Mouse (Mus musculus): Measurements from ENCODE around the gene Mcmbp. TPM values are rescaled to one million over a fixed set of nuclear protein-coding genes. Genes with fewer than 3 reads are reported as not detected.
A peak's percentile ranks its signal among the peaks of the same experiment; 100 is the strongest.

The Mcmbp gene
- total and polyA plus RNA-seq, 3 experiments, result 44.6 to 91.1 TPM; not detected in 1

DNA sequence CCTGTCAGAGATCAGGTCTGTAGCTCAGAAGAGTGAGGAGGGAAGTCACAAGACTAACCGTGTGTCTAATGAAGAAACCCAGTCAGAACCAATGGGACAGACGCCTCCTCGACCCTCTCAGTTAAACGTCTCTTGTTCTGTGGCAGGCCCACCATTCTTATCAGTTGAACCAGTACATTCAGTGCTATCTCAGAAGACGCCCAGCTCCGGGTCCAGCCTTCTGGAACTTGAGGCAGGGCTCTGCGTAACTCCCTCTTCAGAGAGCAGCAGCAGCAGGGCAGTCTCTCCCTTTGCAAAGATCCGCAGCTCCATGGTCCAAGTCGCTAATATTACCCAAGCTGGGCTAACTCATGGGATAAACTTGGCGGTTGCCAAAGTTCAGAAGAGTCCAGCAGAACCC is 45.4 kb downstream of the Mcmbp start:
- H3K4me1 ChIP-seq (ENCODE audit: control insufficient read depth in 1 of 2, insufficient read depth in 2 of 2, low read length in 2 of 2), result no peaks in the 10 kb centered on the region
- H3K9ac ChIP-seq (ENCODE audit: control insufficient read depth, low read depth, low read length, poor library complexity, severe bottlenecking), result no peak overlapping the region
- H3K79me2 ChIP-seq (ENCODE audit: control insufficient read depth, insufficient read depth, low read length, poor library complexity), result no peaks in the 10 kb centered on the region
- DNase-seq (ENCODE audit: low read depth, low spot score), result peak; percentile 30
- TF ChIP-seq ETS1 (IDR thresholded peaks at IDR 0.05; ENCODE audit: low read depth, low read length) (no peak), NELFE (IDR thresholded peaks at IDR 0.05; ENCODE audit: low read depth, low read length) (no peak), POLR2AphosphoS2 (IDR thresholded peaks at IDR 0.05; ENCODE audit: low read length) (0 out of 2 replicates have a peak, but pooled peaks have one; percentile 27), EP300 (IDR thresholded peaks at IDR 0.05; ENCODE audit: low read depth in 1 of 2, low read length in 2 of 2) (peak in 1 of 2 experiments; percentile 13; a peak in 1 of 4 replicates), ZMIZ1 (IDR thresholded peaks at IDR 0.05; ENCODE audit: low read depth, low read length) (no peak), KAT2A (conservative IDR thresholded peaks at IDR 0.05; ENCODE audit: low read depth, low read length) (no peak)
- H3K9me3 ChIP-seq (replicated peaks; ENCODE audit: insufficient read depth, low read length), result no peaks in the 10 kb centered on the region
- peaks cover 5 to 18% of the 10 kb centered on the region in 2 experiments; a peak in 3 of 4 replicates for H3K36me3 ChIP-seq (ENCODE audit: control insufficient read depth in 1 of 2, insufficient read depth in 2 of 2, low read length in 2 of 2)
- no peaks in the 10 kb centered on the region for H3K27me3 ChIP-seq (ENCODE audit: control insufficient read depth in 1 of 2, insufficient read depth in 2 of 2, low read length in 2 of 2)
- no peak overlapping the region for H3K27ac ChIP-seq (ENCODE audit: control insufficient read depth, low read depth, low read length)
- H3K4me3 ChIP-seq (ENCODE audit: control insufficient read depth in 1 of 2, insufficient read depth in 1 of 2, low read depth in 2 of 2, low read length in 2 of 2), result no peak overlapping the region

DNA sequence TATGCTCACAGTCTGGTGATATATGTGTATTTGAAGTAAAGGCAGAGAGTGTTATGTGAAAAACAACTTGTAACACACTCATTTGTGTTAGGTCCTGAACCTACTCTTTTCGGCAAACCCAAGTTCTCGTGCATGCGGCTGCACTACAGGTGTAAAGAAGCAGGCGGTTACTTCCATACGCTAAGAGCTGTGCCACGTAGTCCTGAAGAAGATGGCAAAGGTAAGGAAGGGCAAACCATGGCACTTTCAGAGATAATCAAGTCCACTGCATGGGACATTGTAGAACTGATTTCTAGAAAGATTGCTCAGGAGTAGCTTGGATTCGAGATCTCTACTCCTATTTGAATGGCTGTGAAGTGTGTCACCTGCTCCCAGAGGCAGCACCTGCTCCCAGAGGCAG is 48.1 kb downstream of the Mcmbp start:
- DNase-seq (ENCODE audit: low read depth, low spot score), result no peak
- Histone ChIP-seq H3K4me1 (ENCODE audit: control insufficient read depth in 1 of 2, insufficient read depth in 2 of 2, low read length in 2 of 2) (no peaks in the 10 kb centered on the region), H3K79me2 (ENCODE audit: control insufficient read depth, insufficient read depth, low read length, poor library complexity) (no peaks in the 10 kb centered on the region), H3K9ac (ENCODE audit: control insufficient read depth, low read depth, low read length, poor library complexity, severe bottlenecking) (no peak overlapping the region), H3K27me3 (ENCODE audit: control insufficient read depth in 1 of 2, insufficient read depth in 2 of 2, low read length in 2 of 2) (no peaks in the 10 kb centered on the region), H3K9me3 (replicated peaks; ENCODE audit: insufficient read depth, low read length) (no peaks in the 10 kb centered on the region), H3K36me3 (ENCODE audit: control insufficient read depth in 1 of 2, insufficient read depth in 2 of 2, low read length in 2 of 2) (peaks cover 5 to 8% of the 10 kb centered on the region in 2 experiments; a peak in 3 of 4 replicates), H3K27ac (ENCODE audit: control insufficient read depth, low read depth, low read length) (no peak overlapping the region), H3K4me3 (ENCODE audit: control insufficient read depth in 1 of 2, insufficient read depth in 1 of 2, low read depth in 2 of 2, low read length in 2 of 2) (no peak overlapping the region)
- TF ChIP-seq KAT2A (conservative IDR thresholded peaks at IDR 0.05; ENCODE audit: low read depth, low read length) (no peak), POLR2AphosphoS2 (IDR thresholded peaks at IDR 0.05; ENCODE audit: low read length) (peak; percentile 53; the same call in 1 of the 2 replicates)

DNA sequence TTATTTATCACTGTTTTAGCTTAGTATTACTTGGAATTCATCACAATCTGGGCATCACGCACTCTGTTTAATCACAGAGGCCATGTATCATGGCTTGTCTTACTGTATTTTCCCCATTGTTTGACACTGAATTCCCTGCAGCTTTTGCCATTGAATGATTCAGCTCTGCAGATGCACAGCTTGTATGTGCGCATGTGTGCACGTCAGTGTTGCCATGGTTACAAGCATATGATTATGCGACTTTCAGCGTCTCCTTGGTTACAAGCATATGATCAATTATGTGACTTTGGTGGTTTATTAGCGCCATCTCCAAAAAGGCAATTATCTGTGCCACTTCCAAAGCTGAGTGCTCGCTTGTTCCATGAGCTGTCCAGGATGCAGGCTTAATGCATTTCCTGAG is 49.5 kb downstream of the Mcmbp start:
- H3K9ac ChIP-seq (ENCODE audit: control insufficient read depth, low read depth, low read length, poor library complexity, severe bottlenecking), result no peak overlapping the region
- no peaks in the 10 kb centered on the region for H3K4me1 ChIP-seq (ENCODE audit: control insufficient read depth in 1 of 2, insufficient read depth in 2 of 2, low read length in 2 of 2)
- peak; percentile 19 for DNase-seq (ENCODE audit: low read depth, low spot score)
- no peak overlapping the region for H3K4me3 ChIP-seq (ENCODE audit: control insufficient read depth in 1 of 2, insufficient read depth in 1 of 2, low read depth in 2 of 2, low read length in 2 of 2)
- no peak for TF ChIP-seq MAFK (IDR thresholded peaks at IDR 0.05; ENCODE audit: borderline replicate concordance, low read depth, low read length)
- TF ChIP-seq ELF1 (IDR thresholded peaks at IDR 0.05; ENCODE audit: low read depth, low read length), result no peak
- no peak for TF ChIP-seq MXI1 (IDR thresholded peaks at IDR 0.05; ENCODE audit: low read depth, low read length)
- TF ChIP-seq TAL1 (IDR thresholded peaks at IDR 0.05; ENCODE audit: low read length), result no peak
- no peak for TF ChIP-seq POLR2A (IDR thresholded peaks at IDR 0.05; ENCODE audit: control insufficient read depth in 1 of 2, insufficient read depth in 1 of 2, low read depth in 1 of 2, low read length in 2 of 2, poor library complexity in 1 of 2)
- TF ChIP-seq GATA1 (IDR thresholded peaks at IDR 0.05; ENCODE audit: low read depth, low read length), result no peak
- no peak for TF ChIP-seq RCOR1 (IDR thresholded peaks at IDR 0.05; ENCODE audit: low read depth, low read length)
- no peak for TF ChIP-seq USF2 (IDR thresholded peaks at IDR 0.05; ENCODE audit: borderline replicate concordance in 1 of 2, insufficient read depth in 1 of 2, low read depth in 1 of 2, low read length in 2 of 2)
- no peak for TF ChIP-seq CTCF (IDR thresholded peaks at IDR 0.05 in 2 of 3, conservative IDR thresholded peaks at IDR 0.05 in 1 of 3; ENCODE audit: control insufficient read depth in 1 of 3, insufficient read depth in 1 of 3, low read depth in 2 of 3, low read length in 3 of 3, poor library complexity in 1 of 3, severe bottlenecking in 1 of 3)
- TF ChIP-seq ZKSCAN1 (IDR thresholded peaks at IDR 0.05; ENCODE audit: low read depth, low read length), result no peak
- no peak for TF ChIP-seq TBP (IDR thresholded peaks at IDR 0.05; ENCODE audit: low read depth, low read length)
- TF ChIP-seq POLR2AphosphoS2 (IDR thresholded peaks at IDR 0.05; ENCODE audit: low read length), result no peak; the same call in 1 of the 2 replicates
- no peak for TF ChIP-seq CHD1 (IDR thresholded peaks at IDR 0.05; ENCODE audit: low read depth, low read length)
- TF ChIP-seq ZC3H11A (IDR thresholded peaks at IDR 0.05; ENCODE audit: low read depth, low read length), result no peak
- no peak for TF ChIP-seq EP300 (IDR thresholded peaks at IDR 0.05; ENCODE audit: low read depth in 1 of 2, low read length in 2 of 2)
- no peak for TF ChIP-seq JUND (IDR thresholded peaks at IDR 0.05; ENCODE audit: low read depth, low read length)
- H3K36me3 ChIP-seq (ENCODE audit: control insufficient read depth in 1 of 2, insufficient read depth in 2 of 2, low read length in 2 of 2), result peaks cover 2 to 5% of the 10 kb centered on the region in 2 experiments; a peak in 2 of 4 replicates
- H3K27ac ChIP-seq (ENCODE audit: control insufficient read depth, low read depth, low read length), result no peak overlapping the region
- no peaks in the 10 kb centered on the region for H3K79me2 ChIP-seq (ENCODE audit: control insufficient read depth, insufficient read depth, low read length, poor library complexity)
- H3K27me3 ChIP-seq (ENCODE audit: control insufficient read depth in 1 of 2, insufficient read depth in 2 of 2, low read length in 2 of 2), result no peaks in the 10 kb centered on the region
- H3K9me3 ChIP-seq (replicated peaks; ENCODE audit: insufficient read depth, low read length), result no peaks in the 10 kb centered on the region
